Mouse (Mus musculus): Measurements from ENCODE around the gene Taar4. TPM values are rescaled to one million over a fixed set of nuclear protein-coding genes. Genes with fewer than 3 reads are reported as not detected.

Taar4 gene
- not detected for total RNA-seq (2023)

DNA sequence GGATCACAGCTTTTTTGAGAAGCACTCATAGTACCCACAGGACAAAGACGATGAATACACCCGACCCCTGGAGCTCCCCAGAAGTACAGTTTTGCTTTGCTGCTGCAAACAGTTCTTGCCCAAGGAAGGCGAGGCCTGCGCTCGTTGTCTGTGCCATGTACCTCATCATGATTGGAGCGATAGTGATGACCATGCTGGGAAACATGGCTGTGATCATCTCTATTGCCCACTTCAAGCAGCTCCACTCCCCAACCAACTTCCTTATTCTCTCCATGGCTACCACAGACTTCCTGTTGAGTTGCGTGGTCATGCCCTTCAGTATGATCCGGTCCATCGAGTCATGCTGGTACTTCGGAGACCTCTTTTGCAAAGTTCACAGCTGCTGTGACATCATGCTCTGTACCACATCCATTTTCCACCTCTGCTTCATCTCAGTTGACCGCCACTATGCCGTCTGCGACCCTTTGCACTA is at the start of gene Taar4:
Gene Taar4 (plus strand): TSS at position 51 of the 472 bp plus-strand sequence.

DNA sequence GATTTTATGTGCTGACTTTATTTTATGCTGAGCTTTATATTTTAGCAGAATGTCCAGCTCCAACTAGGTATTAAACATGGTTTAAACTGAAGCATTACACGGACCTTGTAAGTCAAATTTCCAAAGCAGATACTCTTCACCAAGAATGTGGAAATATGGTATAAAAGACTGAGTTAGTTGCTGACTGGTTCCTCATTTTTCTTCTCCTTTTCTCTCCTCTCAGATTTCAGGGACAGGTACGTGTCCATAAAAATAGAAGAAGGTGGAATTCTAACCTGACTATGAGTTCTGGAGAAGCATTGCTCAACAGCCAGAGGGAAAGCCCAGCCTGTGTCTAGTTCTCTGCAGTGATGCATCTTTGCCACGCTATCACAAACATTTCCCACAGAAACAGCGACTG is 40.2 kb upstream of the Taar4 start, which contains the start of gene Taar1:
Gene Taar1 (plus strand): TSS at position 301 of the 400 bp plus-strand sequence.

DNA sequence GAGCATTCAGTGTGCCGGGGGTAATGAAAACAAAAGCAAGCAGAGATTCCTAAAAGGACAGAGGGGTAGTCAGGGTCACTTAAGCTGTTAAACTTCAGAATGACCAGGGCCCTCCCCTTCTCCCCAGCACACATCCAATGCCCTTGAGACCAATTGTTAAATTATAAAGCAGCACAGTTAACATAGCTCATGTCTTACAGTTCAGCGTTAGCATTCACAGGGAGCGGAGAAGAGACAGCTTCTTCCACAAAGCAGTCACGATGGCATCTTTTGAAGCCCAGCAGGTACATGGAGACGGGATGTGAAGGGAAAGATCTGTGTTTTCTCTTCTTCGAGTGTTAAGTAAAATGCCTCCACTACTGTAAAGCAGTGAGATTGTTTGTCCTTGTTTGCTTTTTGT is 22.0 kb upstream of the Taar4 start, which contains the start of gene Taar2:
Gene Taar2 (plus strand): TSS at position 261 of the 400 bp plus-strand sequence.

DNA sequence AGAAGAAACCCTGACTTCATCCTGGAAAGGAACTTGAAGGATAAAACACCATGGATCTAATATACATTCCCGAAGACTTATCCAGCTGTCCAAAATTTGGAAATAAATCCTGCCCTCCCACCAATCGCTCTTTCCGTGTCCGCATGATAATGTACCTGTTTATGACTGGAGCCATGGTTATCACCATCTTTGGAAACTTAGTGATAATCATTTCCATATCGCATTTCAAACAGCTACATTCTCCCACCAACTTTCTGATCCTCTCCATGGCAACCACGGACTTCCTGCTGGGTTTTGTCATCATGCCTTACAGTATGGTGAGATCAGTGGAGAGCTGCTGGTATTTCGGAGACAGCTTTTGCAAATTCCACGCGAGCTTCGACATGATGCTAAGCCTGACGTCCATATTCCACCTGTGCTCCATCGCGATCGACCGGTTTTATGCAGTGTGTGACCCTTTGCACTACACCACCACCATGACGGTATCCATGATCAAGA is 10.7 kb upstream of the Taar4 start, which contains the start of gene Taar3:
Gene Taar3 (plus strand): TSS at position 51 of the 498 bp plus-strand sequence.

DNA sequence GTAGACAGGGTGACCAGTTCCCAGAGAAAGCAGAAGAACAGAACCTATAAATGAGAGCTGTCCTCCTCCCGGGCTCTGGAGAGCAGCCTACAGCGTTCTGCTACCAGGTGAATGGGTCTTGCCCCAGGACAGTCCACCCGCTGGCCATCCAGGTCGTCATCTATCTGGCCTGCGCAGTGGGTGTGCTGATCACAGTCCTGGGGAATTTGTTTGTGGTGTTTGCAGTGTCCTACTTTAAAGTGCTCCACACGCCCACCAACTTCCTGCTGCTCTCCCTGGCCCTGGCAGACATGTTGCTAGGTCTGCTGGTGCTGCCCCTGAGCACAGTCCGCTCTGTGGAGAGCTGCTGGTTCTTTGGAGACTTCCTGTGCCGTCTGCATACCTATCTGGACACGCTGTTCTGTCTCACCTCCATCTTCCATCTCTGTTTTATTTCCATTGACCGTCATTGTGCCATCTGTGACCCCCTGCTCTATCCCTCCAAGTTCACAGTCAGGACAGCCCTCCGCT is 10.4 kb downstream of the Taar4 start, which contains the start of gene Taar5:
Gene Taar5 (plus strand): TSS at position 51 of the 510 bp plus-strand sequence.

DNA sequence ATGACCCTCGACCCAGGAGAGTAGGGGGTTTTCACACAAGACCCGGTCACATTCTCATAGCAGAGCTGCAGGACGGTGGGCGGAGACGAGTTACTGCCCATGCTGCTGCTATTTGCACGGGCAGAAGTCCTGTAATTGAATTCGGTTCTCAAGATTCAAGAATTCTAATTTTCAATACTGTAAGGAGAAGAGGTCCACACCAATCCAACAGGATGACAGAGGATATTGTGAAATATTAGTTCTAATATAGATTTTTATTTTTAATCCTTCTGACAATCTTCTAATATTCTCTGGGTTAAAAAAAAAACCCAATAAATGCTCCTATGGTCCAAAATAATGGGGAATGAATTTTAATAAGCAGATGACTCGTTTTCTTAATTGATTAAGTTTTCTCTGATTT is 25.3 kb downstream of the Taar4 start, which contains the start of gene Taar6:
Gene Taar6 (minus strand): TSS at position 101 of the 400 bp plus-strand sequence.

DNA sequence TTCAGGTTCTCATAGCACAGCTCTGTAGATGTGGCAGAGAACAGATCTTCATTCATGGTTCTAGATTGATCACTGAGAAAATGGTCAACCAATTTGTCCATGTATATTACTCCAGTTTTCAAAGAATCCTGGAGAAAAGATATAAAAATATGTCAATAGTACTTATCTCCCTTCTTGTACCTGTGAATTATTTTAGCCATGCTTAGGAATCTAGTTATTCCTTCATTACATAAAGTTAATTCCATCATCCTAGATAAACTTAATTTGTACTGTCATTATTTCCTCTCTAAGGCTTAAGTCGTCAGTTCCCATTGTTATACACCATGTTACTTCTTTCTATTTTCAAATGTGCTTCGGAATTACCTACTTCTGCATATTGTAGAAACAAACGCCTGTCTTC is 33.1 kb downstream of the Taar4 start, which contains the start of gene Taar7a:
Gene Taar7a (minus strand): TSS at position 101 of the 400 bp plus-strand sequence.

DNA sequence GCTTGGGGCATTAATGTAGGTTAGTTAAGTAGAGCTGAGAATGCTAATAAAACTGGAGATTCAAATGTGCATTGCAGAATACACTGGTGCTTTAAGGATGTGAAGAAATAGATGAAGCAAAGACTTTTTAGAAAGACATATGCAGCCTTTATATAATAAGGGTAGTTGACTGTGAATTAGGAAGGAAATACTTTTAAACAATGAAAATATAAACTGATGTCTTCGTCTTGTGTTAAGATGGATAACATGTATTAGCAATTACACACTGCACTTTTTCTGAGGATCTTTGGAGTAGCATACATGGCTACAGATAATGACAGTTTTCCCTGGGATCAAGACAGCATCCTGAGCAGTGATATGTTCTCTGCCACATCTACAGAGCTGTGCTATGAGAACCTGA is 39.3 kb downstream of the Taar4 start, which contains the start of gene Taar7b:
Gene Taar7b (plus strand): TSS at position 301 of the 400 bp plus-strand sequence.

Other genes starting within 250 kb of the Taar4 start
- 100 to 1,000 TPM; 279 to 602 TPM for gene Rps12, start 173.2 kb upstream of the Taar4 start, total RNA-seq (2023)
- under 1 TPM; 0.11 to 0.13 TPM for gene Slc18b1, start 163.5 kb upstream of the Taar4 start, total RNA-seq (2023)
- gene Vnn3, start 109.0 kb upstream of the Taar4 start, total RNA-seq (2023) = 10 to 100 TPM; 46.2 to 52.7 TPM
- under 1 TPM in 1 of 2 experiments, not detected in 1; 0.22 TPM for gene Vnn1, start 65.8 kb upstream of the Taar4 start, total RNA-seq (2023)
- gene Taar1, start 40.1 kb upstream of the Taar4 start, total RNA-seq (2023) = not detected
- not detected for gene Taar2, start 21.9 kb upstream of the Taar4 start, total RNA-seq (2023)
- not detected for gene Taar3, start 10.9 kb upstream of the Taar4 start, total RNA-seq (2023)
- gene Taar5, start 10.2 kb downstream of the Taar4 start, total RNA-seq (2023) = not detected
- not detected for gene Taar6, start 25.2 kb downstream of the Taar4 start, total RNA-seq (2023)
- gene Taar7a, start 33.0 kb downstream of the Taar4 start, total RNA-seq (2023) = not detected
- gene Taar7b, start 39.4 kb downstream of the Taar4 start, total RNA-seq (2023) = not detected
- gene Taar7d, start 66.7 kb downstream of the Taar4 start, total RNA-seq (2023) = not detected
- gene Taar7e, start 77.1 kb downstream of the Taar4 start, total RNA-seq (2023) = not detected
- not detected for gene Taar7f, start 89.0 kb downstream of the Taar4 start, total RNA-seq (2023)
- gene Taar8a, start 116.0 kb downstream of the Taar4 start, total RNA-seq (2023) = not detected
- gene Taar8b, start 131.8 kb downstream of the Taar4 start, total RNA-seq (2023) = not detected
- gene Taar8c, start 141.4 kb downstream of the Taar4 start, total RNA-seq (2023) = not detected
- gene Taar9, start 149.0 kb downstream of the Taar4 start, total RNA-seq (2023) = not detected
- gene Stx7, start 188.8 kb downstream of the Taar4 start, total RNA-seq (2023) = 100 to 1,000 TPM; 103 to 104 TPM

Measured in neutrophil, adult 59 days (primary cell).